Mouse (Mus musculus) lung, adult 2 months (tissue): ENCODE results near the gene Ap5m1.

Experiments used
- CTCF ChIP-seq: fragments of 200-500 bp; IDR thresholded peaks from 2 replicates; pipeline ENCODE4 v1.5.1; 2011; ENCODE audit warnings: mild to moderate bottlenecking, low read length, control low read depth; ENCODE audit not compliant: insufficient read depth
- POLR2A ChIP-seq: fragments of 200-500 bp; IDR thresholded peaks from 2 replicates; pipeline ENCODE4 v1.6.1; 2011; ENCODE audit warnings: low read depth, mild to moderate bottlenecking, control low read depth, low read length, borderline replicate concordance; ENCODE audit errors: extremely low read depth

- TF ChIP-seq CTCF (no peak), POLR2A (no peak)
These were observed 46.1 kb upstream of the Ap5m1 start for GRCm38 (mm10) chr14:49019765-49020164.
